Mouse (Mus musculus) limb, embryonic 13.5 days (tissue): ENCODE results near the gene Axin1. TPM values are rescaled to one million over a fixed set of nuclear protein-coding genes. Genes with fewer than 3 reads are reported as not detected.
"Not testable (repeated sequence)": the region's sequence is repeated elsewhere in the genome, so short reads cannot be mapped to it uniquely, and the experiment has no call there.

Experiments used
- ATAC-seq: fragments of 200-750 bp; cut with Nextera tagmentation; 2 replicates; pipeline ENCODE4 v1.8.0; 2017; ENCODE audit warnings: low read depth, moderate number of reproducible peaks, moderate TSS enrichment; ENCODE audit not compliant: low FRiP score
- H3K27ac ChIP-seq: fragments of 300-500 bp; sonication (generic); 2 replicates; pipeline ENCODE4 v1.5.1; 2015; ENCODE audit warnings: inconsistent platforms, mild to moderate bottlenecking, moderate library complexity
- H3K27me3 ChIP-seq: fragments of 300-500 bp; sonication (generic); 2 replicates; pipeline ENCODE4 v1.6.1; 2015; ENCODE audit warnings: mild to moderate bottlenecking, inconsistent platforms
- H3K36me3 ChIP-seq: fragments of 300-500 bp; sonication (generic); 2 replicates; pipeline ENCODE4 v1.6.1; 2015; ENCODE audit warnings: inconsistent platforms, mild to moderate bottlenecking, moderate library complexity
- H3K4me1 ChIP-seq: fragments of 300-500 bp; sonication (generic); 2 replicates; pipeline ENCODE4 v1.6.1; 2015; ENCODE audit warnings: inconsistent platforms
- H3K4me2 ChIP-seq: fragments of 300-500 bp; sonication (generic); replicated peaks from 2 replicates; pipeline ENCODE4 v1.6.1; 2015; ENCODE audit warnings: inconsistent platforms, mild to moderate bottlenecking, moderate library complexity
- H3K4me3 ChIP-seq: fragments of 300-500 bp; sonication (generic); 2 replicates; pipeline ENCODE4 v1.5.1; 2015; ENCODE audit warnings: moderate library complexity, mild to moderate bottlenecking, inconsistent platforms
- H3K9ac ChIP-seq: fragments of 300-500 bp; sonication (generic); 2 replicates; pipeline ENCODE4 v1.6.1; 2015; ENCODE audit warnings: mild to moderate bottlenecking, inconsistent platforms
- H3K9me3 ChIP-seq: fragments of 300-500 bp; sonication (generic); 2 replicates; pipeline ENCODE4 v1.6.1; 2016; ENCODE audit warnings: inconsistent platforms
- WGBS: fragments of 180-500 bp; shearing (Covaris S2); methylation state at CpG from one replicate; pipeline ENCODE4 v1.1.7; 2015; 5-methylcytosine and 5-hydroxymethylcytosine counted together
- polyA plus RNA-seq: library from polyadenylated mRNA; unstranded; fragments of >200 nt; fragmentation: Nextera tagmentation; extraction: Ambion mirVana; gene quantifications from 2 replicates; pipeline ENCODE4 v1.2.1, GENCODE M21; 2015

Axin1 gene
- polyA plus RNA-seq, 1 experiment from 2014 or later = 11.3 TPM

- H3K4me2 ChIP-seq = no peak overlapping the region
- 81% methylated on average over 1 of the region's 1 CpGs for WGBS
- H3K4me3 ChIP-seq = no peak overlapping the region
- no peaks in the 10 kb centered on the region for H3K27me3 ChIP-seq
- H3K4me1 ChIP-seq = no peaks in the 10 kb centered on the region
- ATAC-seq = no peak
- H3K9ac ChIP-seq = no peak overlapping the region
- H3K9me3 ChIP-seq = no peaks in the 10 kb centered on the region
- H3K36me3 ChIP-seq = peaks cover 17% of the 10 kb centered on the region
- no peak overlapping the region for H3K27ac ChIP-seq
Observed at GRCm38 (mm10) chr17:26162736-26163135, 24.2 kb downstream of the Axin1 start.

GRCm38 (mm10) chr17:26168039-26168438, 29.6 kb downstream of the Axin1 start:
- Histone ChIP-seq H3K9me3 (no peaks in the 10 kb centered on the region), H3K9ac (no peak overlapping the region), H3K4me3 (no peak overlapping the region), H3K27ac (no peak overlapping the region), H3K27me3 (no peaks in the 10 kb centered on the region), H3K4me2 (no peak overlapping the region), H3K4me1 (no peaks in the 10 kb centered on the region), H3K36me3 (peaks cover 28% of the 10 kb centered on the region)
- 90% methylated on average over 2 of the region's 2 CpGs for whole genome bisulfite sequencing
- no peak for ATAC-seq

GRCm38 (mm10) chr17:26175248-26175647, 36.8 kb downstream of the Axin1 start:
- H3K27ac ChIP-seq, H3K9ac ChIP-seq, H3K4me1 ChIP-seq, H3K4me3 ChIP-seq, ATAC-seq, H3K4me2 ChIP-seq, H3K9me3 ChIP-seq, H3K27me3 ChIP-seq: not testable (repeated sequence)
- 93% methylated on average over 2 of the region's 2 CpGs for WGBS
- peaks cover 61% of the 10 kb centered on the region for H3K36me3 ChIP-seq

GRCm38 (mm10) chr17:26178611-26179010, 40.1 kb downstream of the Axin1 start:
- peaks cover 69% of the 10 kb centered on the region for H3K36me3 ChIP-seq
- H3K9me3 ChIP-seq = peaks cover 9% of the 10 kb centered on the region; the same call in 1 of the 2 replicates
- H3K4me1 ChIP-seq = no peaks in the 10 kb centered on the region; the same call in 1 of the 2 replicates
- H3K9ac ChIP-seq = no peak overlapping the region
- H3K4me3 ChIP-seq = no peak overlapping the region
- no peak overlapping the region for H3K27ac ChIP-seq
- H3K27me3 ChIP-seq = no peaks in the 10 kb centered on the region
- no peak for ATAC-seq
- H3K4me2 ChIP-seq = no peak overlapping the region

GRCm38 (mm10) chr17:26181179-26181578, 42.7 kb downstream of the Axin1 start:
- H3K27me3 ChIP-seq = no peaks in the 10 kb centered on the region
- H3K9me3 ChIP-seq = peaks cover 9% of the 10 kb centered on the region; the same call in 1 of the 2 replicates
- no peaks in the 10 kb centered on the region; the same call in 1 of the 2 replicates for H3K4me1 ChIP-seq
- H3K4me2 ChIP-seq = no peak overlapping the region
- 88% methylated on average over 3 of the region's 3 CpGs for WGBS
- no peak overlapping the region for H3K27ac ChIP-seq
- H3K9ac ChIP-seq = no peak overlapping the region
- ATAC-seq = no peak
- H3K4me3 ChIP-seq = no peak overlapping the region
- peaks cover 69% of the 10 kb centered on the region for H3K36me3 ChIP-seq

- Histone ChIP-seq H3K27me3 (no peaks in the 10 kb centered on the region), H3K4me1 (no peaks in the 10 kb centered on the region), H3K9ac (no peak overlapping the region), H3K4me2 (no peak overlapping the region), H3K36me3 (peaks cover 99% of the 10 kb centered on the region), H3K4me3 (no peak overlapping the region), H3K9me3 (no peaks in the 10 kb centered on the region), H3K27ac (no peak overlapping the region)
- WGBS = over 99% methylated on average over 5 of the region's 5 CpGs
- ATAC-seq = no peak
Observed at GRCm38 (mm10) chr17:26187592-26187991, 49.1 kb downstream of the Axin1 start.

GRCm38 (mm10) chr17:26188091-26188805, 49.8 kb downstream of the Axin1 start:
- no peaks in the 10 kb centered on the region for H3K27me3 ChIP-seq
- no peak overlapping the region for H3K4me2 ChIP-seq
- H3K36me3 ChIP-seq = peaks cover 99% of the 10 kb centered on the region
- H3K9me3 ChIP-seq = no peaks in the 10 kb centered on the region
- H3K4me3 ChIP-seq = no peak overlapping the region
- H3K9ac ChIP-seq = no peak overlapping the region
- ATAC-seq = no peak
- no peaks in the 10 kb centered on the region for H3K4me1 ChIP-seq
- WGBS = 94% methylated on average over 11 of the region's 11 CpGs
- H3K27ac ChIP-seq = no peak overlapping the region

- H3K9me3 ChIP-seq, H3K4me1 ChIP-seq, H3K4me3 ChIP-seq, H3K4me2 ChIP-seq, ATAC-seq, H3K27ac ChIP-seq, H3K27me3 ChIP-seq, H3K9ac ChIP-seq: not testable (repeated sequence)
- peaks cover 99% of the 10 kb centered on the region for H3K36me3 ChIP-seq
- WGBS = 94% methylated on average over 7 of the region's 7 CpGs
Observed at GRCm38 (mm10) chr17:26191486-26191885, 53.0 kb downstream of the Axin1 start.

GRCm38 (mm10) chr17:26192481-26193190, 54.1 kb downstream of the Axin1 start:
- Histone ChIP-seq H3K4me1 (no peaks in the 10 kb centered on the region), H3K9ac (no peak overlapping the region), H3K36me3 (peaks cover 99% of the 10 kb centered on the region), H3K9me3 (no peaks in the 10 kb centered on the region), H3K4me2 (no peak overlapping the region), H3K27ac (no peak overlapping the region), H3K27me3 (no peaks in the 10 kb centered on the region), H3K4me3 (no peak overlapping the region)
- no peak for ATAC-seq
- 94% methylated on average over 15 of the region's 15 CpGs for WGBS

- Histone ChIP-seq H3K9me3 (no peaks in the 10 kb centered on the region), H3K4me1 (peaks cover 24% of the 10 kb centered on the region), H3K27ac (no peak within 1 kb of the TSS), H3K9ac (no peak within 1 kb of the TSS), H3K4me2 (0 out of 2 replicates have a peak within 1 kb of the TSS, but pooled peaks have one; percentile 96), H3K4me3 (no peak within 1 kb of the TSS), H3K27me3 (peaks cover 53% of the 10 kb centered on the region), H3K36me3 (peaks cover 48% of the 10 kb centered on the region)
- WGBS = 75% methylated on average over 4 of the region's 4 CpGs
- ATAC-seq = no peak
Observed at GRCm38 (mm10) chr17:26198892-26199291, 60.4 kb downstream of the Axin1 start, which contains the start of gene Pdia2. TSS of gene Pdia2 (minus strand) at chr17:26199087.

- peak overlapping the region; percentile 60 for H3K4me3 ChIP-seq
- peaks cover 74% of the 10 kb centered on the region for H3K27me3 ChIP-seq
- no peak overlapping the region for H3K27ac ChIP-seq
- peaks cover 33% of the 10 kb centered on the region for H3K4me1 ChIP-seq
- H3K36me3 ChIP-seq = peaks cover 26% of the 10 kb centered on the region
- ATAC-seq = peak; percentile 21; the same call in 1 of the 2 replicates
- H3K4me2 ChIP-seq = peak overlapping the region; percentile 96
- peak overlapping the region; percentile 68 for H3K9ac ChIP-seq
- H3K9me3 ChIP-seq = no peaks in the 10 kb centered on the region
- under 1% methylated on average over 88 of the region's 92 CpGs for WGBS
Observed at GRCm38 (mm10) chr17:26200831-26201705, 62.6 kb downstream of the Axin1 start.

- H3K9me3 ChIP-seq = no peaks in the 10 kb centered on the region
- no peak overlapping the region for H3K9ac ChIP-seq
- no peak for ATAC-seq
- peaks cover 17% of the 10 kb centered on the region for H3K36me3 ChIP-seq
- H3K4me3 ChIP-seq = peak overlapping the region; percentile 60
- H3K4me2 ChIP-seq = peak overlapping the region; percentile 96
- peaks cover 33% of the 10 kb centered on the region for H3K4me1 ChIP-seq
- peaks cover 77% of the 10 kb centered on the region for H3K27me3 ChIP-seq
- H3K27ac ChIP-seq = no peak overlapping the region
Observed at GRCm38 (mm10) chr17:26201998-26202397, 63.5 kb downstream of the Axin1 start.
